Mouse (Mus musculus) 416B (cell line): ENCODE measurements around the gene Dpy19l3.

Source experiments
- DNase-seq: peaks from one replicate; pipeline ENCODE4 v3.0.0; 2011; ENCODE audit warnings: low read depth

Gene Dpy19l3

DNA sequence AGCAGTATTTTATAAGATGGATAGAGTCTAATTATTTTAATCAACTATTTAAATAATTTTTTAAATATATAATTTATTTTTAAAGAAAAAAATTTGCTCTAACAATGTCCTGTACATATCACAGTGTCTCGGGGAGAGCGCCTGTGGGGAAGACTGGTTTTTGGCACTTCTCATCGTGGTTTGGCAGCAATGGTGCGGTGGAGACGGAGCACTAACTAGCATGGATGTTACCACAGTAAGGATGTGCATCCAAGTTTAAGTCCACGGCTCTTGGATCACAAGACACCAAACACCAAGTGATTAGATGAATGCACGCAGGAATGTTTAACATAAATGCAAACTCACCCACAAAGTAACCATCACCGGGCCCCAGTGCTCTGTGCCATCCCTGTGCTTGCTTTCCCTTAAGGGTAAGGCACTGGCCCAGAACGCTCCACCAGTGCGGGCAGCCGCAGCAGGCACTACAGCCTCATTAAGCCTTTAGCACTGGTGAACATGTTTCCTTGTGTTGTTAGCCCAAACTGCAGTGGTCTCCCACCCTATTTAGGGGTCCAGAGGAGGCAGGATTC, 65.4 kb downstream of the Dpy19l3 start:
- no peak for DNase-seq

DNA sequence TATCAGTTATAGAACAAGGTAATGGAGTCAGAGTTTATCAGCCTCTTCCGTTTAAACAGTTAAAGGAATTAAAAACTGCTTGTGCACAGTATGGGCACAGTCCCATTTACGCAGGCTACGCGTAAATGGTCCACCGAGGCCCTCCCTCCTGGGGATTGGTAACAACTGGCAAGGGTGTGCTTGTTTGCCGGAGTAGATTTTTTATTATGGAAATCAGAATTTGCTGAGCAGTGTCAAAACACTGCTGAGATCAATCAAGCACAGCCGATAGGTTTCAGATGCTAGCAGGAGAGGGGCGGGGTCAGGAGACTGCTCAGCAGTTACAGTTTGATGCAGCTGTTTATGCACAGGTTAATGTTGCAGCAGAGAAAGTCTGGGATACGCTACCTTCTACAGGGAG, 66.0 kb downstream of the Dpy19l3 start:
- no peak for DNase-seq

DNA sequence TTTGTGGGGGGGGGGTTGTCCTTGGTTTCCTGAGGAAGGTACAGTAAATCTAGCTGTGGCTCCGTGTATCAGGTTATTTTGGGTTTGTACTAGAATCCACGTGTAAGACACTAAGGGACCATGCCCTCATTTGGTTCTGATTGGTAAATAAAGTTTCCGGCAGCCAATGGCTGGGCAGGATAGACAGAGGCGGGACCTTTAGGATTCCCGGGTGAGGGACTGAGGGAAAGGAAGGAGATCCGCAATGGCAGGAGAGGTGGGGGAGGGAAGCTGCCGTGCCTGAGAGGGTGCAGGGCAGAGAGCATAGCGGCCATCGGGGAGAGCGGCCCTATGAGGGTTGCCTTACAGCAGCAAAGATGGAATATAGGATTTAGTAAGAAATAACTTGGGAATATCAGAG, 67.0 kb downstream of the Dpy19l3 start:
- DNase-seq: no peak

- DNase-seq: peak; percentile 8
Measured at GRCm38 (mm10) chr7:35686756-35687155, 67.5 kb downstream of the Dpy19l3 start.

- no peak for DNase-seq
Measured at GRCm38 (mm10) chr7:35686216-35686615, 68.0 kb downstream of the Dpy19l3 start.

GRCm38 (mm10) chr7:35683409-35684122, 70.7 kb downstream of the Dpy19l3 start:
- no peak for DNase-seq

GRCm38 (mm10) chr7:35681559-35681958, 72.7 kb downstream of the Dpy19l3 start:
- peak; percentile 33 for DNase-seq

GRCm38 (mm10) chr7:35678976-35679375, 75.3 kb downstream of the Dpy19l3 start:
- peak; percentile 17 for DNase-seq

GRCm38 (mm10) chr7:35668066-35669041, 85.9 kb downstream of the Dpy19l3 start:
- no peak for DNase-seq

- DNase-seq: no peak
Measured at GRCm38 (mm10) chr7:35663790-35664376, 90.4 kb downstream of the Dpy19l3 start.

GRCm38 (mm10) chr7:35659173-35659572, 95.1 kb downstream of the Dpy19l3 start:
- DNase-seq: peak; percentile 53

GRCm38 (mm10) chr7:35657829-35658228, 96.4 kb downstream of the Dpy19l3 start:
- no peak for DNase-seq

DNA sequence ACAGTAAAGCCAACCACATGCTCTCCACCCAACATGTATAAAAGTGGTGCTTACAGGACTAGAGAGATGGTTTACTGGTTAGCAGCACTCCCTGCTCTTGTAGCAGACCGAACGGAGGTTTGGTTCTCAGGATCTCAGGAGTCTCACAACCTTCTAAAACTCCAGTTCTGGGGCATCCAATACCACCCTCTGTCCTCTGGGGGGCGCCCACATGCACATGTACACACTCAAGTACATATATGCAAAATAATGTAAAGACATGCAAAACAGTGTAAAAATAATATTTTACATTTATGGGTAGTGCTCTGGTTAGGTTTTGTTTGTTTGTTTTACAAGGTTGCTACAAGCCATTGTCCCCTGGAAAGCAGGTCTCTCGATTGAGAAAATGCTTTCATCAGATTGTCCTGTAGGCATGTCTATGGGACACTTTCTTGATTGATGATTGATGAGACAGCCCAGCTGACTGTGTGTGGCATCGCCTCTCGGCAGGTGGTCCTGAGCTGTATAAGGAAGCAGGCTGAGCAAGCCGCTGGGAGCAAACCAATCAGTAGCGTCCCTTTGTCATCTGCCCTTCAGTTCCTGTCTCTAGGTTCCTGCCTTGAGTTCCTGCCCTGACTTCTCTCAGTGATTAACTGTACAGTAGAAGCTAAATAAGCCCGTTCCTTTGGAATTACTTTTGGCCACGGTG, 102.5 kb downstream of the Dpy19l3 start:
- DNase-seq: peak; percentile 21

DNA sequence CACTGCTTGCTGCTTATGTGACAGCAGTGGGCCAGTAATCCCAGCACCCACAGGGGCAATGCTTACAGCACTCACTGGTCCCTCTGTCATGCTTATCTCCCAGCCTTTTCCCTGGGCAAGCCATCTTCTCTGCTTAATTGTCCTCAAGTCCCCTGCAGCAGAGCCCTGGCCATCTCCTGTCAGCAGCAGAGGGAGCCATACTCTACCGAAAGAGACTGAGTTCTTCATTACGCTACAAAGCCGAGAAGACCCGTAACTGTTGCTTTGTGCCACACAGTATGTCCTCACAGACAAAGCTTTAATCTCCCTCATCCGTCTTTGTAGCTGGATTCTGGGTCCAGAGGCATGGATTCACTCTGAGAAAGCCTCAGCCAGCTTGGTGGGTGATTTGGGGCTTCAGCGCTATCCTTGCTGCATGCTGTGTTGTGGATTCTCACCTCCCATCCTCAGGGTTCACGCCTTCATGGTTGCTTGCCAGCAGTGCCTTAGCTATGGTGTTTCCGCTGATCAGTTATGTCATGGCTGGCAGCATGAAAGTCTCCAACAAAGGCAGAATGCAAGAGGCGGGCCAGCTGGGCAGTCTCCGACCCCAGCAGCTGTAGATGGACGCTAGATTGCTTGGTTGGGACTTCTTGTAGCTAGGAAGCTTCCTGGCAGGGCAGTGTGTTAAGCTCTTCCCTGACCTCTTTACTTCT, 103.4 kb downstream of the Dpy19l3 start:
- DNase-seq: no peak

GRCm38 (mm10) chr7:35649071-35649470, 105.2 kb downstream of the Dpy19l3 start:
- peak; percentile 82 for DNase-seq

DNA sequence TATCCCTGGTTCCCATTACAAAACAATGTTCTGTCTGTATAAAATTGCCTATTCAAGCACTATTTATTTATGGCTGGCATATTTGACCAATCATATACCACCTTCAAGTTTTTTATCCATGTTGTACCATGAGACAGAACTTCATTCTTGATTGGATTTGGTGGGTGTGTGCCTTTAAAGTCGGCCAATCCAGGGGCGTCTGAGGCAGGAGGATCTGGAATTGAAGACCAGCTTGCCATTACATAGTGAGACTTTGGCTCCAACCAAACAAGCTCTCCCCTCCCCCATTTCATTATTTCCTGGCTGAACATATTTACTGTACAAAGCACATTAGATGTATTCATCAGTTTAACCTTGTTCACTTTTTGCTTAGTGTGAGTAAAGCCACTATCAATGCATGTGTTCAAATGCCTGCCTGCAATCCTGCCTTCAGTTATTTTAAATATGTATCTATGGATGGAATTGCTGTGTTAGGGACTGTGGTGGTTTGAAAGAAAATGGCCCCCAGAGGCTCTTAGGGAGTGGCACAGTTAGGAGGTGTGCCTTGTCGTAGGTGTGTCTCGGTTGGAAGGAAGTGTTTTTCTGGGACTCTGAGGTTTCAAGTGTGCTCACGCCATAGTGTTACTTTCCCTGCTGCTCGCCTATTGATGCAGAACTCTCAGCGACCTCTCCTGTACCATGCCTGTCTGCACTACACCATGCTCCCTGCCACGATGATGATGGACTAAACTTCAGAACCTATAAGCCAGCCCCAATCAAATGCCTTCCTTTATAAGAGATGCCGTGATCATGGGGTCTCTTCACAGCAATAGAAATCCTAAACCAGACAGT, 105.8 kb downstream of the Dpy19l3 start:
- no peak for DNase-seq

- DNase-seq: peak; percentile 95
Measured at GRCm38 (mm10) chr7:35647101-35647698, 107.1 kb downstream of the Dpy19l3 start, which contains the start of gene Pdcd5. TSS of gene Pdcd5 (minus strand) at chr7:35647521.

GRCm38 (mm10) chr7:35646317-35647081, 107.8 kb downstream of the Dpy19l3 start:
- DNase-seq: peak; percentile 29

- no peak for DNase-seq
Measured at GRCm38 (mm10) chr7:35640072-35640471, 114.2 kb downstream of the Dpy19l3 start.
